Mouse (Mus musculus) intestine, postnatal 0 days (tissue): Measurements from ENCODE around the gene Ankrd33b. TPM values are rescaled to one million over a fixed set of nuclear protein-coding genes. Genes with fewer than 3 reads are reported as not detected.

Experiments
- ATAC-seq: fragments of 200-750 bp; cut with Nextera tagmentation; 2 replicates; pipeline ENCODE4 v1.8.0; 2017; ENCODE audit warnings: mild to moderate bottlenecking, moderate TSS enrichment, moderate library complexity
- H3K27ac ChIP-seq: fragments of 300-500 bp; sonication (generic); 2 replicates; pipeline ENCODE4 v1.5.1; 2014; ENCODE audit warnings: mild to moderate bottlenecking, low read depth, low read length, moderate library complexity
- H3K27me3 ChIP-seq: fragments of 300-500 bp; sonication (generic); replicated peaks from 2 replicates; pipeline ENCODE4 v1.6.1; 2014; ENCODE audit warnings: low read length, mixed read lengths; ENCODE audit not compliant: control insufficient read depth, insufficient read depth
- H3K36me3 ChIP-seq: fragments of 300-500 bp; sonication (generic); 2 replicates; pipeline ENCODE4 v1.6.1; 2014; ENCODE audit warnings: mild to moderate bottlenecking, moderate library complexity; ENCODE audit not compliant: control insufficient read depth, insufficient read depth
- H3K4me1 ChIP-seq: fragments of 300-500 bp; sonication (generic); replicated peaks from 2 replicates; pipeline ENCODE4 v1.6.1; 2014; ENCODE audit warnings: antibody characterized with exemption, low read length, mixed read lengths; ENCODE audit not compliant: control insufficient read depth, insufficient read depth
- H3K4me2 ChIP-seq: fragments of 300-500 bp; sonication (generic); replicated peaks from 2 replicates; pipeline ENCODE4 v1.6.1; 2014; ENCODE audit warnings: low read depth, mild to moderate bottlenecking, moderate library complexity
- H3K4me3 ChIP-seq: fragments of 300-500 bp; sonication (generic); 2 replicates; pipeline ENCODE4 v1.5.1; 2014; ENCODE audit warnings: low read depth, low read length
- H3K9ac ChIP-seq: fragments of 300-500 bp; sonication (generic); 2 replicates; pipeline ENCODE4 v1.6.1; 2014; ENCODE audit warnings: mild to moderate bottlenecking, low read depth, low read length
- H3K9me3 ChIP-seq: fragments of 300-500 bp; sonication (generic); 2 replicates; pipeline ENCODE4 v1.6.1; 2016; ENCODE audit warnings: mixed run types; ENCODE audit not compliant: control insufficient read depth
- CTCF ChIP-seq: sonication (generic); IDR thresholded peaks from 2 replicates; pipeline ENCODE4 v1.5.1; 2016; ENCODE audit warnings: low read depth, mild to moderate bottlenecking, control low read depth, antibody characterized with exemption, moderate library complexity
- WGBS: fragments of 180-500 bp; shearing (Covaris S2); extraction: QIAGEN DNeasy Blood & Tissue Kit; methylation state at CpG from one replicate; pipeline ENCODE4 v1.1.7; 2014; 5-methylcytosine and 5-hydroxymethylcytosine counted together
- polyA plus RNA-seq: library from polyadenylated mRNA; unstranded; fragments of >200 nt; fragmentation: Nextera tagmentation; extraction: Ambion mirVana; gene quantifications from 2 replicates; pipeline ENCODE4 v1.2.1, GENCODE M21; 2015

Gene Ankrd33b
- polyA plus RNA-seq, 1 experiment from 2014 or later: 0.29 TPM

- no peak overlapping the region for H3K27ac ChIP-seq
- H3K9ac ChIP-seq: no peak overlapping the region
- no peak overlapping the region for H3K4me2 ChIP-seq
- H3K36me3 ChIP-seq: no peaks in the 10 kb centered on the region
- H3K4me3 ChIP-seq: no peak overlapping the region
- TF ChIP-seq CTCF: no peak
- no peaks in the 10 kb centered on the region for H3K9me3 ChIP-seq
- H3K4me1 ChIP-seq: no peaks in the 10 kb centered on the region
- H3K27me3 ChIP-seq: peaks cover 20% of the 10 kb centered on the region
- no peak for ATAC-seq
- 17% methylated on average over 2 of the region's 2 CpGs for WGBS
Observed at GRCm38 (mm10) chr15:31294311-31294710, 73.2 kb downstream of the Ankrd33b start.

- Histone ChIP-seq H3K27me3 (peaks cover 18% of the 10 kb centered on the region), H3K9me3 (no peaks in the 10 kb centered on the region), H3K4me2 (no peak overlapping the region), H3K27ac (no peak overlapping the region), H3K4me3 (no peak overlapping the region), H3K9ac (no peak overlapping the region), H3K36me3 (no peaks in the 10 kb centered on the region), H3K4me1 (no peaks in the 10 kb centered on the region)
- TF ChIP-seq CTCF: no peak
- 26% methylated on average over 3 of the region's 3 CpGs for WGBS
- ATAC-seq: no peak
Observed at GRCm38 (mm10) chr15:31292627-31293026, 74.9 kb downstream of the Ankrd33b start.

- no peak overlapping the region for H3K9ac ChIP-seq
- 80% methylated on average over 3 of the region's 3 CpGs for WGBS
- H3K27ac ChIP-seq: no peak overlapping the region
- H3K4me2 ChIP-seq: no peak overlapping the region
- no peaks in the 10 kb centered on the region for H3K27me3 ChIP-seq
- no peak for ATAC-seq
- H3K36me3 ChIP-seq: no peaks in the 10 kb centered on the region
- no peaks in the 10 kb centered on the region for H3K9me3 ChIP-seq
- H3K4me1 ChIP-seq: no peaks in the 10 kb centered on the region
- no peak overlapping the region for H3K4me3 ChIP-seq
- TF ChIP-seq CTCF: no peak
Observed at GRCm38 (mm10) chr15:31285695-31286094, 81.8 kb downstream of the Ankrd33b start.

- no peak overlapping the region for H3K4me3 ChIP-seq
- TF ChIP-seq CTCF: no peak
- 62% methylated on average over 17 of the region's 17 CpGs for WGBS
- H3K9me3 ChIP-seq: no peaks in the 10 kb centered on the region
- no peak overlapping the region for H3K4me2 ChIP-seq
- no peaks in the 10 kb centered on the region for H3K4me1 ChIP-seq
- H3K9ac ChIP-seq: no peak overlapping the region
- H3K27me3 ChIP-seq: no peaks in the 10 kb centered on the region
- H3K36me3 ChIP-seq: no peaks in the 10 kb centered on the region
- no peak overlapping the region for H3K27ac ChIP-seq
- ATAC-seq: no peak
Observed at GRCm38 (mm10) chr15:31284922-31285631, 82.4 kb downstream of the Ankrd33b start.

- H3K4me1 ChIP-seq: no peaks in the 10 kb centered on the region
- no peaks in the 10 kb centered on the region for H3K9me3 ChIP-seq
- no peaks in the 10 kb centered on the region for H3K36me3 ChIP-seq
- H3K4me2 ChIP-seq: no peak overlapping the region
- TF ChIP-seq CTCF: peak; percentile 52
- 72% methylated on average over 5 of the region's 5 CpGs for WGBS
- no peaks in the 10 kb centered on the region for H3K27me3 ChIP-seq
- no peak overlapping the region for H3K9ac ChIP-seq
- no peak overlapping the region for H3K4me3 ChIP-seq
- no peak for ATAC-seq
- H3K27ac ChIP-seq: no peak overlapping the region
Observed at GRCm38 (mm10) chr15:31284142-31284541, 83.4 kb downstream of the Ankrd33b start.

DNA sequence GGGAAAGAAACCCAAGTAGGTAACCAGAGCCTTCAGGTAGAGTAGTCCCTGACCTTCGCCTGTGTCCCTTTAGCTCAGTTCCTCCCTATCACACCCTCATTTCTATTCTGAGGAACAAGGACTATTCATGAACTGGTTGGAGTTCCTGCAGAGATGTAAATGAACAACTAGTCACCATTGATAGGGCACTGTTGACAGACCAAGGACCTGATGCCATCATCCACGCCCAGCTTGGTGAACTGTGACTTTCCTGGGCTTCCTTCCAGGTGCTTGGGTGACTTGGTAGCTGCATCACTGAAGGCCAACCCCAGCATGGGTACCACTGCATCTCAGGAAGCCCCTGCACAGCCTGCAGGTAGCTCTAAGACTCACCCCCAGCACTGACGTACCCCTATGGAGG, 85.2 kb downstream of the Ankrd33b start:
- Histone ChIP-seq H3K4me1 (no peaks in the 10 kb centered on the region), H3K36me3 (no peaks in the 10 kb centered on the region), H3K4me3 (no peak overlapping the region), H3K27me3 (no peaks in the 10 kb centered on the region), H3K9ac (no peak overlapping the region), H3K9me3 (no peaks in the 10 kb centered on the region), H3K27ac (no peak overlapping the region), H3K4me2 (no peak overlapping the region)
- no peak for TF ChIP-seq CTCF
- WGBS: 71% methylated on average over 3 of the region's 3 CpGs
- ATAC-seq: no peak
